Mouse (Mus musculus) heart, adult 18-20 months (tissue): ENCODE measurements at regions not wholly inside any gene's neighbourhood (a gene's known extent, or its start where the extent isn't known, plus 50 kb on each side); places are given as distances from the start of the nearest gene placed in this dataset.

ENCODE experiments used
- DNase-seq, 2 experiments: peaks; one replicate each; pipeline ENCODE4 v3.0.0; 2021 to 2022; ENCODE audit warnings: mixed read lengths in 1 of 2

- DNase-seq = no peak
Observed at GRCm38 (mm10) chr11:114165656-114166362, 99.0 kb upstream of the Sdk2 start.

- peak; percentile 11 to 28 for DNase-seq
Observed at GRCm38 (mm10) chr11:114152716-114153115, 85.9 kb upstream of the Sdk2 start.

GRCm38 (mm10) chr11:114146334-114146733, 79.5 kb upstream of the Sdk2 start:
- no peak for DNase-seq

GRCm38 (mm10) chr11:114129270-114129669, 62.4 kb upstream of the Sdk2 start:
- no peak for DNase-seq

GRCm38 (mm10) chr11:114128841-114129240, 62.0 kb upstream of the Sdk2 start:
- DNase-seq = no peak

GRCm38 (mm10) chr11:114127426-114127825, 60.6 kb upstream of the Sdk2 start:
- DNase-seq = no peak

- DNase-seq = no peak
Observed at GRCm38 (mm10) chr11:114122175-114122574, 55.3 kb upstream of the Sdk2 start.

- no peak for DNase-seq
Observed at GRCm38 (mm10) chr11:114119135-114119534, 52.3 kb upstream of the Sdk2 start.
